Mouse (Mus musculus): ENCODE data around the gene Nisch.

DNA sequence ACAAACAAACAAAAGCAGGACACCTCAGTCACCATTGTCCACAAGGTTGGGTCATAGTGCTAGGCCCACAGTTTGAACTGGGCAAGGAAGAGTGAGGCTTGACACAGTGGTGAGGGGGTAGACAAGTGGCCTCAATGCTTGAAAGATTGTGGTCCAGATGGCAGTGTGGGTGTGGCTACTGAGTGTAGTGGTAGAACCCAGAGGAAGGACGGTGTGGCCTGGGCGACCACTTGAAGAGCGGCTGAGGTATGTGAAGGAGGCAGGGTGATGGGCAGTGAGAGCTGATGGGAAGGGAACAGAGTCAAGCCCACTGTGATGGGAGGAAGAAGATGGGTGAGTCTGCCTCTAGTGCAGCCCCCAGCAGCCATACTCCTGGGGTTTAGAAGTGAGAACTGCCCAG, 2.1 kb downstream of the Nisch start:
- TF ChIP-seq POLR2A (IDR thresholded peaks at IDR 0.05; ENCODE audit: borderline replicate concordance, low read depth, low read length): no peak
- TF ChIP-seq CTCF (IDR thresholded peaks at IDR 0.05; ENCODE audit: low read depth, low read length): no peak
